Mouse (Mus musculus) liver, embryonic 16.5 days (tissue): Measurements from ENCODE around the gene Ddx3y. TPM values are rescaled to one million over a fixed set of nuclear protein-coding genes. Genes with fewer than 3 reads are reported as not detected.

Experiments
- ATAC-seq: fragments of 200-750 bp; cut with Nextera tagmentation; 2 replicates; pipeline ENCODE4 v1.8.0; 2017; ENCODE audit warnings: low read depth, mild to moderate bottlenecking, moderate number of reproducible peaks, moderate library complexity
- H3K27ac ChIP-seq: fragments of 300-500 bp; sonication (generic); 2 replicates; pipeline ENCODE4 v1.5.1; 2014; ENCODE audit warnings: mild to moderate bottlenecking, low read length
- H3K27me3 ChIP-seq: fragments of 300-500 bp; sonication (generic); 2 replicates; pipeline ENCODE4 v1.6.1; 2014; ENCODE audit warnings: low read depth, low read length, mixed read lengths; ENCODE audit not compliant: control insufficient read depth, insufficient read depth
- H3K36me3 ChIP-seq: fragments of 300-500 bp; sonication (generic); 2 replicates; pipeline ENCODE4 v1.6.1; 2014; ENCODE audit warnings: mild to moderate bottlenecking; ENCODE audit not compliant: control insufficient read depth, insufficient read depth
- H3K4me1 ChIP-seq: fragments of 300-500 bp; sonication (generic); 2 replicates; pipeline ENCODE4 v1.6.1; 2014; ENCODE audit warnings: low read depth, low read length, mixed read lengths; ENCODE audit not compliant: control insufficient read depth
- H3K4me2 ChIP-seq: fragments of 300-500 bp; sonication (generic); 2 replicates; pipeline ENCODE4 v1.6.1; 2014; ENCODE audit warnings: low read depth, low read length, mixed read lengths
- H3K4me3 ChIP-seq: fragments of 300-500 bp; sonication (generic); 2 replicates; pipeline ENCODE4 v1.5.1; 2014; ENCODE audit warnings: low read depth, mild to moderate bottlenecking, low read length
- H3K9ac ChIP-seq: fragments of 300-500 bp; sonication (generic); 2 replicates; pipeline ENCODE4 v1.6.1; 2014; ENCODE audit warnings: low read depth, low read length
- H3K9me3 ChIP-seq: fragments of 300-500 bp; sonication (generic); replicated peaks from 2 replicates; pipeline ENCODE4 v1.6.1; 2016; ENCODE audit warnings: low read length; ENCODE audit not compliant: control insufficient read depth
- WGBS: fragments of 180-500 bp; shearing (Covaris S2); extraction: QIAGEN DNeasy Blood & Tissue Kit; methylation state at CpG from one replicate; pipeline ENCODE4 v1.1.7; 2014; ENCODE audit not compliant: insufficient replicate concordance; 5-methylcytosine and 5-hydroxymethylcytosine counted together
- polyA plus RNA-seq: library from polyadenylated mRNA; unstranded; fragments of >200 nt; fragmentation: Nextera tagmentation; extraction: Ambion mirVana; gene quantifications from 2 replicates; pipeline ENCODE4 v1.2.1, GENCODE M21; 2015

The Ddx3y gene
- polyA plus RNA-seq: 6.4 and 13.6 TPM in 2 replicates

DNA sequence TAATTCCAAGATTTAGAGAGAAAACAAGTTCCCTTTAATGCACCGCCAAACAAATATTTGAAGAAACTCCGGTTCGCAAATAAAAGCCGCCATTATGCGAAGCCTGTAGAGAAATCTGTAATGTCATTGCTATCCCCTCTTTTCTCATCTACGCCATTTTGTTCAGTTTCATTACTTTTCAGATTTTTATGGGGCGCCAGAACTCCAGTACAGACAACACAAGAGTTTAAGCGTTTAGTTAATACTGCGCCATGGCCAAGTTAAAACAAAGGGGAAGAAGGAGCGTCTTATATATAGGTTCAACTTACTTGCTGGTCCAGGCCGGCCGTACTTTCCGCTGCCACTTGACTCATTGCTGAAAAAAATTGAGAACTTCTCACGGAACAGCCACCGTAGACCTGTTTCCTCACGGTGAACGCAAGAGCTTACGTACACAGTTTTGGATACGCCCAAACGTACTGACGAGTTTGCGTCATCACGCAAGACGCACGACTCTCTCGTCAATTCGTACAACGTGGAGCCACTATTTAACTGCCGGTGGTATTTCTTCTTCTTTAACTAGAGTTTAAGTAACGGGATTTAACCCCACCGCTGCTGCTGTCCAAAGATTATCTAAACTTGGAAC is at the start of gene Ddx3y:
Ddx3y (minus strand) TSS at position 459 of the 625 bp plus-strand sequence.
- no peaks in the 10 kb centered on the region for H3K9me3 ChIP-seq

DNA sequence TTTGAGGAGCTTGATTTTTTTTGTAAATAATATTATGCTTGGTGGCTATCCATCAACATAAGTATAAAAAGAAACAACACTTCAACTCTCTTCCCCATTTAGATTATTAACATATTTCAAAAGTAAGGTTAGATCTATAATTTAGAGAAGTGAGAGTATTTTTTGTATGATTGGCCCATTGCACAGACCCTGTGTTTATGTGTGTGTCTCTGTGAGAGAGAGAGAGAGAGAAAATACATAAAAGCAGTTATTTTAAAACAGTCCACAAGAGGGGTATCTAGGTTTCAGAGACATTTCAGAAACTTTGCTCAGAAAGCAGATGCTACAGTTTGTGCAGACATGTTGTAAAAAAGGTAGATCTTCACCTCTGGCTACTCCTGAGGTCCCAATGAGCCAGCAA is 7.3 kb upstream of the Ddx3y start:
- no peak for ATAC-seq
- no peaks in the 10 kb centered on the region for H3K4me1 ChIP-seq
- H3K36me3 ChIP-seq: no peaks in the 10 kb centered on the region
- no peak overlapping the region for H3K4me2 ChIP-seq
- H3K4me3 ChIP-seq: no peak overlapping the region
- H3K27ac ChIP-seq: no peak overlapping the region
- no peak overlapping the region for H3K9ac ChIP-seq
- no peaks in the 10 kb centered on the region for H3K9me3 ChIP-seq
- no peaks in the 10 kb centered on the region for H3K27me3 ChIP-seq

More for the DNA sequence above, at the start of gene Ddx3y:
- no peaks in the 10 kb centered on the region for H3K27me3 ChIP-seq
- no peaks in the 10 kb centered on the region for H3K4me1 ChIP-seq
- peak within 1 kb of the TSS; percentile 59 for H3K4me3 ChIP-seq
- H3K27ac ChIP-seq: peak within 1 kb of the TSS; percentile 81; the same call in 1 of the 2 replicates
- ATAC-seq: peak; percentile 95
- H3K4me2 ChIP-seq: peak within 1 kb of the TSS; percentile 34; the same call in 1 of the 2 replicates
- WGBS: 0% methylated on average over 15 of the region's 31 CpGs
- H3K36me3 ChIP-seq: no peaks in the 10 kb centered on the region
- H3K9ac ChIP-seq: peak within 1 kb of the TSS; percentile 64

DNA sequence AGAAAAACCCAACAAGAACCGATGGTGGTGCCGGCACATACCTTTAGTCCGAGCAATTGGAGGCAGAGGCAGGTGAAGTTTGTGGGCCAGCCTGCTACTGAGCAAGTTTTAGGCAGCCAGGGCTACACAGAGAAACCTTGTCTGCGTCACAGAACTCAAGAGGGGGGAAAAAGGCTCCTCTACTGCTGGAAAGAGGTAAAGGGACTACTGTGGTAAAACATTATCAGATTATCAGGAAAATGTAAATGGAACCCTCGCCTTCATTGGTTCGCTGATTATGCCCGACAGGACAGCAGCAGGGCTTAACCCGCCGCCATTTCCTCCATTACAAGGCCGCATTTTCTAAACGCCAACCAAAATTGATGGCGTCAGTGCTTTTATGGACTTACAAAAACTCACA is 694 bp downstream of the Ddx3y start:
- Histone ChIP-seq H3K4me3 (peak overlapping the region; percentile 59), H3K4me1 (no peaks in the 10 kb centered on the region), H3K36me3 (no peaks in the 10 kb centered on the region), H3K9ac (peak overlapping the region; percentile 64), H3K4me2 (no peak overlapping the region), H3K27me3 (no peaks in the 10 kb centered on the region), H3K9me3 (no peaks in the 10 kb centered on the region), H3K27ac (peak overlapping the region; percentile 81; the same call in 1 of the 2 replicates)
- WGBS: 0% methylated on average over 7 of the region's 12 CpGs
- ATAC-seq: peak; percentile 67

DNA sequence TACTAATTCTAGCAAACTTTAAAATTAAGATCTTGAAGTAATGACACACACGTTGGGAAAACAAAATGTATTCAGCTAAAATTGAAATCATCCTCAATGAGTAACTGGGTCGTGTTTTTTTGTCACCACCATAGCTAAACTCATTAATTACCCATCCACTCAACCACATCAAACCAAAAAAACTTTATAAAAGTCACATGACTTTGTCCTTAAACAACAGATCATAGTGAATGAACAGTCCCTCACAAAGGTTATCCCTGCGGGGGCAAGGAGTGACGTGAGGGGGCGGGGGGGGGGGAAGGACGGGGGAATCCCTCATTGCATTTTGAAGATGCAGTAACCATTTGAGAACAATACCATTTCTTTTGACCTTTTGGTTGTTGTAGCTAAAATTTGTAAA is 40.3 kb downstream of the Ddx3y start:
- Histone ChIP-seq H3K4me2 (peak overlapping the region; percentile 17; the same call in 1 of the 2 replicates), H3K9me3 (no peaks in the 10 kb centered on the region), H3K27me3 (no peaks in the 10 kb centered on the region), H3K4me3 (no peak overlapping the region), H3K36me3 (no peaks in the 10 kb centered on the region), H3K9ac (no peak overlapping the region), H3K27ac (no peak overlapping the region), H3K4me1 (no peaks in the 10 kb centered on the region)
- 46% methylated on average over 5 of the region's 6 CpGs for WGBS
- no peak for ATAC-seq

DNA sequence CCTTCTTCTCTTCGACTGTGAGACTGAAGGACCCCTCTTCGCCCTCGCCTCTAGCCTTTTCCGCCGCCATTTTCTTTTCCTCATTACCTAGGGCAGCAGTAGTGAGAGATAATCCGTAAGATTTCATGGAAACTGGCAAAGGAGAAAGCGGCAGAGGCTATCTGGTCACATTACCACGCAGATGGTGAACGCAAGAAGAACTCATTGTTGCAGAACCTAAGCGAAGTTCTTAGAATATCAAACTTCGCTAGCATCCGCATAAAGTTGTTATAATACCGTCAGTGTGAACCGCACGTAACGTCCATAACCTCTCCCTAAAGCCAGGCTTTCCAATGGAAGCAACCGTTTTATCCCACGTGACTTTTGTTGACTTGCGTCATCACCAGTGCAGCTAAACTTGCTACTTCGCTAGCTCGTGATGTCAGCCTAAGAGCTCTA is 41.0 kb downstream of the Ddx3y start, which contains the start of gene Uty:
Uty (minus strand) TSS at position 334 of the 438 bp plus-strand sequence.
- H3K9me3 ChIP-seq: no peaks in the 10 kb centered on the region
- H3K27ac ChIP-seq: peak within 1 kb of the TSS; percentile 55
- H3K36me3 ChIP-seq: no peaks in the 10 kb centered on the region
- H3K9ac ChIP-seq: peak within 1 kb of the TSS; percentile 59
- no peaks in the 10 kb centered on the region for H3K4me1 ChIP-seq
- peak; percentile 99 for ATAC-seq
- peak within 1 kb of the TSS; percentile 61 for H3K4me3 ChIP-seq
- H3K4me2 ChIP-seq: peak within 1 kb of the TSS; percentile 32; the same call in 1 of the 2 replicates
- no peaks in the 10 kb centered on the region for H3K27me3 ChIP-seq
- WGBS: 1% methylated on average over 13 of the region's 21 CpGs

DNA sequence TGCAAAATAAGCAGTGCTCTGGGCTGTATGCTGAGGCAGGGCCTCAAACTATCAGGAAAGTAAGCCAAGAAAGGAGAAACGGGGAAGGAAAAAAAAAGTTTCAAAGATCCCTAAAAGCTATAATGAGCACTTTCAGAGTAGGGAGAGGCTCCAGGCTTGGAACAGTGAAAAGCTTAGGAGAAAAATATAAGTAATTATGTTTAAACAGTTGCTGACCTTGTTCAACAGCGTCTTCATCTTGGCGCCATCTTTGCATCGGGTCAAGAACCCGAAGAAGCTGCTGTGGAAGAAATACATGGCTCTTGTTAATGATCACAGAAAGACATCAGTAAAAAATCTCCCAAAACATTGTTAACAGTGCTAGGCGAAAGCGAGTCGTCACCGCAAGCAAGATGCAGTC is 41.5 kb downstream of the Ddx3y start:
- no peaks in the 10 kb centered on the region for H3K9me3 ChIP-seq
- WGBS: 6% methylated on average over 3 of the region's 9 CpGs
- H3K27me3 ChIP-seq: no peaks in the 10 kb centered on the region
- H3K36me3 ChIP-seq: no peaks in the 10 kb centered on the region
- peak overlapping the region; percentile 59 for H3K9ac ChIP-seq
- H3K4me3 ChIP-seq: peak overlapping the region; percentile 61
- no peaks in the 10 kb centered on the region for H3K4me1 ChIP-seq
- peak overlapping the region; percentile 32; the same call in 1 of the 2 replicates for H3K4me2 ChIP-seq
- peak overlapping the region; percentile 55 for H3K27ac ChIP-seq
- ATAC-seq: no peak

DNA sequence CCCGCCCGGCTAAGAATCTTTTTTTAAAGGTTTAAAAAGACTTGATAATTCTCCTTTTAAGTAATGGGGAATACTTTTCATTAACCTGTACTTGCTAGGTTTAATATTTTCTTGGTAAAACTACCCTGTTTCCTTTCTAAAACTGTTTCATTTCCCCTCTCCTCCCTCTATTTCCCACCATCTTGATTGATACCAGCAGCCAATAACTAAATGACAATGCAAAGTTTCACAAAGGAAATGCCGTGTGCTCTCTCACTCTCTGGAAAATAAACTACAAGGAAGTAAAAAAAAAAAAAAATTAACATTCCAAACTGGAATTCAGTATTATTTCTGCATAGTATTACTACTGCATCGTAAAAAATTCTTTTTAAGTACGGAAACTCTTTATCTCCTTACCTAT is 42.0 kb downstream of the Ddx3y start:
- WGBS: 36% methylated on average over 3 of the region's 5 CpGs
- H3K4me3 ChIP-seq: peak overlapping the region; percentile 61
- H3K36me3 ChIP-seq: no peaks in the 10 kb centered on the region
- ATAC-seq: no peak
- no peaks in the 10 kb centered on the region for H3K9me3 ChIP-seq
- no peaks in the 10 kb centered on the region for H3K27me3 ChIP-seq
- no peak overlapping the region for H3K9ac ChIP-seq
- H3K27ac ChIP-seq: no peak overlapping the region
- no peaks in the 10 kb centered on the region for H3K4me1 ChIP-seq
- peak overlapping the region; percentile 32; the same call in 1 of the 2 replicates for H3K4me2 ChIP-seq

DNA sequence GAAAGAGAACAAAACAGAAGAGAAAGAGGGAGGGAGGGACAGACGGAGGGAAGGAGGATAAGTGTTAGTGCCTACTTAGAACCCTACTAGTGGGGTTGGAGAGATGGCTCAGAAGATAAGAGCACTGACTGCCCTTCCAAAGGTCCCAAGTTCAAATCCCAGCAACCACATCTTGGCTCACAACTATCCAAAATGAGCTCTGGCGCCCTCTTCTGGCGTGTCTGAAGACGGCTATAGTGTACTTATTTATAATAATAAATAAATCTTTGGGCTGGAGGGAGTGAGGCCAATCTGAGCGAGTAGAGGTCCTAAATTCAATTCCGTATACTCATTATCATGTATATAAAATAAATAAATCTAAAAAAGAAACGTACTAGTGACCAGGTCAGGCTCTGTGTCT is 66.4 kb downstream of the Ddx3y start:
- no peak for ATAC-seq
- 83% methylated on average over 2 of the region's 7 CpGs for WGBS
- H3K9me3 ChIP-seq: no peaks in the 10 kb centered on the region

More for the DNA sequence above, 66.4 kb downstream of the Ddx3y start:
- no peak overlapping the region for H3K4me3 ChIP-seq
- no peaks in the 10 kb centered on the region for H3K4me1 ChIP-seq
- no peak overlapping the region for H3K4me2 ChIP-seq
- no peak overlapping the region for H3K27ac ChIP-seq
- no peaks in the 10 kb centered on the region for H3K27me3 ChIP-seq
- H3K9ac ChIP-seq: no peak overlapping the region
- no peaks in the 10 kb centered on the region for H3K36me3 ChIP-seq
